Mouse (Mus musculus): Measurements from ENCODE around the gene Tmem30c. TPM values are rescaled to one million over a fixed set of nuclear protein-coding genes. Genes with fewer than 3 reads are reported as not detected.

Tmem30c gene
- polyA plus RNA-seq, 1 experiment from 2014 or later: 0.21 TPM

DNA sequence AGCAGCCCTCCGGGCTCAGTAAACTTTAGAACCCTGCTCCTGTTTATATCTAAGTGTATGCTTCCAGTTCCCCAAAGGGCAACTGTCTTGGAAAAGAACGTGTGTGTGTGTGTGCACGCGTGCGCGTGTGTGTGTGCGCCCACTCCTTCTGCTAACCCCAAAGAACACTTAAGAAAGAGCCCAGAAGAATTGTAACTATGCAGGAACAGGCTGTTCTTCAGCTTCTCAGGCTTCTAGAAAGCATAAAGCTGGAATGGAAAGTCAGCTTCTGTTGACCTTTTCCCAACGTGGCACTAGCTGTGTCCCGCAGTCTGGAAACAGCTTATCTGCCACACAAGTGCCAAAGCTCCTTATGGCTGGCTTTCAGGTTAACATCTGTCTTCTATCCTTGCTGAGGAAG, 22.4 kb upstream of the Tmem30c start:
- H3K36me3 ChIP-seq: no peaks in the 10 kb centered on the region

GRCm38 (mm10) chr16:57314236-57314635, 21.6 kb upstream of the Tmem30c start:
- 0 out of 2 replicates have a peak, but pooled peaks cover 8% of the 10 kb centered on the region for H3K4me1 ChIP-seq (replicated peaks)
- WGBS: 88% methylated on average over 3 of the region's 3 CpGs
- H3K36me3 ChIP-seq: no peaks in the 10 kb centered on the region

More for the DNA sequence above, 22.4 kb upstream of the Tmem30c start:
- WGBS: 93% methylated on average over 9 of the region's 9 CpGs
- Histone ChIP-seq H3K4me3 (no peak overlapping the region), H3K27ac (no peak overlapping the region), H3K4me1 (replicated peaks) (0 out of 2 replicates have a peak, but pooled peaks cover 8% of the 10 kb centered on the region), H3K27me3 (ENCODE audit: insufficient read depth, poor library complexity, severe bottlenecking) (no peaks in the 10 kb centered on the region), H3K9me3 (no peaks in the 10 kb centered on the region)
- no peak for DNase-seq (ENCODE audit: low spot score)

GRCm38 (mm10) chr16:57313487-57313886, 20.8 kb upstream of the Tmem30c start:
- Histone ChIP-seq H3K36me3 (no peaks in the 10 kb centered on the region), H3K9me3 (no peaks in the 10 kb centered on the region), H3K27ac (no peak overlapping the region), H3K27me3 (ENCODE audit: insufficient read depth, poor library complexity, severe bottlenecking) (no peaks in the 10 kb centered on the region), H3K4me3 (no peak overlapping the region), H3K4me1 (replicated peaks) (0 out of 2 replicates have a peak, but pooled peaks cover 8% of the 10 kb centered on the region)
- WGBS: 93% methylated on average over 3 of the region's 3 CpGs
- no peak for DNase-seq (ENCODE audit: low spot score)

More at GRCm38 (mm10) chr16:57314236-57314635, 21.6 kb upstream of the Tmem30c start:
- Histone ChIP-seq H3K27me3 (ENCODE audit: insufficient read depth, poor library complexity, severe bottlenecking) (no peaks in the 10 kb centered on the region), H3K9me3 (no peaks in the 10 kb centered on the region), H3K27ac (no peak overlapping the region), H3K4me3 (no peak overlapping the region)
- DNase-seq (ENCODE audit: low spot score): no peak

GRCm38 (mm10) chr16:57312130-57312529, 19.5 kb upstream of the Tmem30c start:
- H3K36me3 ChIP-seq: no peaks in the 10 kb centered on the region
- WGBS: 93% methylated on average over 2 of the region's 2 CpGs
- no peak for DNase-seq (ENCODE audit: low spot score)
- no peaks in the 10 kb centered on the region for H3K27me3 ChIP-seq (ENCODE audit: insufficient read depth, poor library complexity, severe bottlenecking)
- H3K4me3 ChIP-seq: no peak overlapping the region
- no peaks in the 10 kb centered on the region for H3K9me3 ChIP-seq
- no peak overlapping the region for H3K27ac ChIP-seq
- no peaks in the 10 kb centered on the region for H3K4me1 ChIP-seq (replicated peaks)

- WGBS: 80% methylated on average over 6 of the region's 6 CpGs
- Histone ChIP-seq H3K9me3 (no peaks in the 10 kb centered on the region), H3K36me3 (no peaks in the 10 kb centered on the region), H3K27ac (no peak overlapping the region), H3K27me3 (ENCODE audit: insufficient read depth, poor library complexity, severe bottlenecking) (no peaks in the 10 kb centered on the region), H3K4me1 (replicated peaks) (peaks cover 23% of the 10 kb centered on the region), H3K4me3 (no peak overlapping the region)
- no peak for DNase-seq (ENCODE audit: low spot score)
These were observed 12.8 kb upstream of the Tmem30c start for GRCm38 (mm10) chr16:57305463-57305862.

DNA sequence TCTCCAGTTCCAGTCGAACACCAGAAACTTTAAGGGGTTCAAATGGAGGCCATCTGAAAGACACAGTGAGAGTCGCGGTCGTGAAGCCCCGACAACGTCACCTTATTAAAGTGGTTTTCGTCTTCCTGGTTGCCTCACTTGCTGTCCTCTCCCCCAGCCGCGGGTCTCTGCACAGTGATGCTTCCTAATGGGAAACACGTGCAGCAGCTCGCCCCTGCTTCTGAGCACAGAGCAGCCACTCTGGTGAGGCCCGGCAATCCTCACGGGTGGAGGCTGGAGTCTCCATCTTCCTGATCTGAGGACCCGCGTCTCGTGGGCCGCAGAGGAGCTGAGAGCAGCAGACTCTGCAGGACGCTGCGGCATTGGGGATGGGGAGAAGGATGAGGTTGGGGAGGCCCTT, 11.1 kb upstream of the Tmem30c start:
- Histone ChIP-seq H3K27me3 (ENCODE audit: insufficient read depth, poor library complexity, severe bottlenecking) (no peaks in the 10 kb centered on the region), H3K4me3 (no peak overlapping the region), H3K36me3 (no peaks in the 10 kb centered on the region), H3K4me1 (replicated peaks) (peaks cover 23% of the 10 kb centered on the region), H3K27ac (peak overlapping the region; percentile 67), H3K9me3 (no peaks in the 10 kb centered on the region)
- WGBS: 64% methylated on average over 19 of the region's 19 CpGs
- peak; percentile 46 for DNase-seq (ENCODE audit: low spot score)

DNA sequence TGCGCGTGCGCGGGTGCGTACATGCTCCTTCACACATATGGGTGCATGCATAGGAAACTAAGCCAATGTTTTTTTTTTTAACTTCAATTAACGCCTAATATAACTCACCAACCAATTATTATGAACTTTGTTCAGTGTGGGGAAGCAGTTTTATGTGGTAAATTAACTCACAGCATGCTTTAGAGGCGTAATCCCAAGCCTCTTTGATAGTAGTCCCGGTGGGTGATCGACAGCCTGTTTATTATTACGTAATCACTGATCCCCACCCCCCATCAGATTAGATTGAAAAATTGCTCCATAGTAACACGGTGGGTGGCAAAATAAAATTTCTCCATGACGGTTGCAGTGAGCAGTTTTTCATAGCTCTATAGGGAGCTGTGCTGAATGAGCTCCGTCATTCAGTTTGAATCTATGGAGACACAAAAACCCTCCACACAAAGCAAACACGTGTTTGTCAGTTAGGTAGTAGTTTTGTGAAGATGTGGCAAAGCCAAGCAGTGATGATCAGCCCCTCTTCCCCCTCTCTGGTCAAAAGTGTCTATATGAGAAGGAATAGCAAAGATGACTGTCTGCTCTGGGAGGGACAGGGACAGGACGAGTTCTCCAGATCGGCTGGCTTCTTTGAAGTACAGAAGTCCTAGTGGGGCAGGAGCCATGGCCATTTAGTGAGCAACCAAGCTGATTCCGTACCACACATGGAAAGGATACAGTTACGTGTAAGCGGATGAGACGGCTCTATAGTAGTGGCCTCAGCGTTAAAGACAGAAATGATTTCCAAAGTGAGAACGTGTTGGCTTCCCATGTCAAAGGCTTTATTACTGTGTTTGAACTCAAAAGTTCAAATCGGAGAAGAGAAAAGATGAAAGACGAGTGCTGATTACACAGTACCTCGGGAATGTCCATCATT, 10.4 kb upstream of the Tmem30c start:
- no peak overlapping the region for H3K4me3 ChIP-seq
- 0 out of 2 replicates have a peak overlapping the region, but pooled peaks have one; percentile 67 for H3K27ac ChIP-seq
- no peaks in the 10 kb centered on the region for H3K36me3 ChIP-seq
- H3K4me1 ChIP-seq (replicated peaks): peaks cover 23% of the 10 kb centered on the region
- H3K27me3 ChIP-seq (ENCODE audit: insufficient read depth, poor library complexity, severe bottlenecking): no peaks in the 10 kb centered on the region
- 74% methylated on average over 25 of the region's 25 CpGs for WGBS
- no peaks in the 10 kb centered on the region for H3K9me3 ChIP-seq
- peak; percentile 19 for DNase-seq (ENCODE audit: low spot score)

- no peak overlapping the region for H3K4me3 ChIP-seq
- DNase-seq (ENCODE audit: low spot score): no peak
- H3K27ac ChIP-seq: no peak overlapping the region
- WGBS: 79% methylated on average over 9 of the region's 9 CpGs
- H3K9me3 ChIP-seq: no peaks in the 10 kb centered on the region
- H3K36me3 ChIP-seq: no peaks in the 10 kb centered on the region
- H3K27me3 ChIP-seq (ENCODE audit: insufficient read depth, poor library complexity, severe bottlenecking): no peaks in the 10 kb centered on the region
- H3K4me1 ChIP-seq (replicated peaks): peaks cover 23% of the 10 kb centered on the region
These were observed 8.9 kb upstream of the Tmem30c start for GRCm38 (mm10) chr16:57301512-57302115.

- Histone ChIP-seq H3K4me3 (no peak overlapping the region), H3K36me3 (no peaks in the 10 kb centered on the region), H3K4me1 (replicated peaks) (no peaks in the 10 kb centered on the region), H3K9me3 (no peaks in the 10 kb centered on the region), H3K27me3 (ENCODE audit: insufficient read depth, poor library complexity, severe bottlenecking) (no peaks in the 10 kb centered on the region), H3K27ac (no peak overlapping the region)
- DNase-seq (ENCODE audit: low spot score): no peak
- 86% methylated on average over 10 of the region's 10 CpGs for WGBS
These were observed 2.7 kb upstream of the Tmem30c start for GRCm38 (mm10) chr16:57295216-57295934.

GRCm38 (mm10) chr16:57292296-57292695, 369 bp downstream of the Tmem30c start:
- DNase-seq (ENCODE audit: low spot score): no peak
- Histone ChIP-seq H3K36me3 (no peaks in the 10 kb centered on the region), H3K27me3 (ENCODE audit: insufficient read depth, poor library complexity, severe bottlenecking) (no peaks in the 10 kb centered on the region), H3K4me1 (replicated peaks) (no peaks in the 10 kb centered on the region), H3K4me3 (no peak overlapping the region), H3K9me3 (no peaks in the 10 kb centered on the region), H3K27ac (no peak overlapping the region)
- 67% methylated on average over 4 of the region's 4 CpGs for WGBS

DNA sequence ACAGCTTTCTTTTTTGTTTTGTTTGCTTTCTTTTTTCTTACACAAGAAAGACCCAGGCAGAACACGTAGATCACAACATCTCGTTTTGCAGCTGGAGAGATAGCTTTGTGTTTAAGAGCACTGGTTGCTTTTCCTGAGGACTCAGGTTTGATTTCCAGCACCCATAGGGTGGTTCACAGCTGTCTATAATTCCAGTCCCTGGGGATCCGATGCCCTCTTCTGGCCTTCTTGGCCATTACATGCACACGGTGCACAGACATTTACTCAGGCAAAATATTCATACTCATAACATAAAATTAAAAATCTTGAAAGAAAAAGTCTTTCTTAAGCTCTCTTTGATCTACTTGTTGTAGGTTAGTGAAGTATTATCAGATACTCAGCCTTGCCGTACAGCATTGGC, 969 bp downstream of the Tmem30c start:
- Histone ChIP-seq H3K27me3 (ENCODE audit: insufficient read depth, poor library complexity, severe bottlenecking) (no peaks in the 10 kb centered on the region), H3K36me3 (no peaks in the 10 kb centered on the region)
- WGBS: 94% methylated on average over 5 of the region's 5 CpGs

GRCm38 (mm10) chr16:57281417-57281816, 11.2 kb downstream of the Tmem30c start:
- H3K9me3 ChIP-seq: 0 out of 2 replicates have a peak, but pooled peaks cover 4% of the 10 kb centered on the region
- H3K4me3 ChIP-seq: no peak overlapping the region
- H3K27me3 ChIP-seq (ENCODE audit: insufficient read depth, poor library complexity, severe bottlenecking): no peaks in the 10 kb centered on the region
- DNase-seq (ENCODE audit: low spot score): no peak
- 81% methylated on average over 8 of the region's 8 CpGs for WGBS
- H3K27ac ChIP-seq: no peak overlapping the region
- no peaks in the 10 kb centered on the region for H3K4me1 ChIP-seq (replicated peaks)
- H3K36me3 ChIP-seq: no peaks in the 10 kb centered on the region

More for the DNA sequence above, 969 bp downstream of the Tmem30c start:
- H3K27ac ChIP-seq: no peak overlapping the region
- no peaks in the 10 kb centered on the region for H3K9me3 ChIP-seq
- DNase-seq (ENCODE audit: low spot score): no peak
- H3K4me1 ChIP-seq (replicated peaks): no peaks in the 10 kb centered on the region
- H3K4me3 ChIP-seq: no peak overlapping the region
